Mouse (Mus musculus): ENCODE measurements around the gene Rcc1l. TPM values are rescaled to one million over a fixed set of nuclear protein-coding genes. Genes with fewer than 3 reads are reported as not detected.

Rcc1l gene
- polyA plus RNA-seq, 1 experiment = 16.9 TPM

DNA sequence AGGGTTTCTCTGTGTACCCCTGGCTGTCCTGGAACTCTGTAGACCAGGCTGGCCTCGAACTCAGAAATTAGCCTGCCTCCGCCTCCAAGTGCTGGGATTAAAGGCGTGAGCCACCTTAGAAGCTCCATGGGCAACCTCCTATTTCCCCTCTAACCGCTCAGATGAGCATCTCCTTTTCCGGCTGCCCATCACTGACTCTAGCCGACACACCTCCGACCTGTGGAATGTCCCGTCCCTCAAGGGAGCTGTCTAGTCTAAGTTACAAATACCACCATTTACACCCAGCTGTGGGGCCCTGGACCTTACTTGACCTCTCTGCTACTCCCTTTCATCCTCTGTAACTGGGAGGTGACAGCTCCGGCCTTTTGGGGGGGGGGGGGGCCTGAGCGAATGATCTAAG, 878 bp downstream of the Rcc1l start:
- Histone ChIP-seq H3ac (ENCODE audit: control insufficient read depth, insufficient read length) (peak overlapping the region; percentile 58), H3K27me3 (ENCODE audit: control insufficient read depth, insufficient read depth, insufficient read length) (no peaks in the 10 kb centered on the region), H3K36me3 (ENCODE audit: control insufficient read depth, insufficient read depth) (peaks cover 4% of the 10 kb centered on the region), H3K79me2 (ENCODE audit: control insufficient read depth, insufficient read depth) (peaks cover 30% of the 10 kb centered on the region), H3K4me2 (ENCODE audit: low read depth) (peak overlapping the region; percentile 79), H3K4me3 (peak overlapping the region; percentile 47)
- TF ChIP-seq SRF (IDR thresholded peaks at IDR 0.05; ENCODE audit: control insufficient read depth, insufficient read length, low read depth) = no peak
- no peak for TF ChIP-seq E2F4 (IDR thresholded peaks at IDR 0.05; ENCODE audit: insufficient read depth)
- no peak for TF ChIP-seq POLR2AphosphoS2 (IDR thresholded peaks at IDR 0.05; ENCODE audit: insufficient read length, low read depth)

DNA sequence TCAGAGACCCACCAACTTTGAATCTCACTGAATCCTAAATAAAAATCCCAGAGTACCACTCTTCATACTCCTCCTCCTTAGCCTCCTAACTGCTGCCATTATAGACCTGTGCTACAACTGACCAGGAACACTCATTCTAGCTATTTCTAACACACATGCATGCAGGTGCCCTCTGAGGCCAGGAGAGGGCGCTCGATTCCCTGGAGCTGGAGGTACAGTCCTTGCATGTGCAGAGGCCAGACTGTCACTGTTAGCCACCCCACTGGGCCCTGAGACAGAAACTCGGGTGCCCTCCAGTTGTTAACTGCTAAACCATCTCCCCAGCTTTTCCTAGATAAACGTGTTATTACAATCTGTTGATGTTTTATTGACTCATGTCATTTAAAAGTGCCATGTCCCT, 3.4 kb downstream of the Rcc1l start:
- Histone ChIP-seq H3ac (ENCODE audit: control insufficient read depth, insufficient read length) (no peak overlapping the region), H3K4me2 (ENCODE audit: low read depth) (no peak overlapping the region), H3K36me3 (ENCODE audit: control insufficient read depth, insufficient read depth) (peaks cover 4% of the 10 kb centered on the region), H3K79me2 (ENCODE audit: control insufficient read depth, insufficient read depth) (peaks cover 30% of the 10 kb centered on the region), H3K4me3 (no peak overlapping the region), H3K27me3 (ENCODE audit: control insufficient read depth, insufficient read depth, insufficient read length) (no peaks in the 10 kb centered on the region)
- TF ChIP-seq TCF3 (IDR thresholded peaks at IDR 0.05; ENCODE audit: insufficient read length, low read depth) (no peak), MYOD1 (IDR thresholded peaks at IDR 0.05; ENCODE audit: control insufficient read depth in 1 of 3, insufficient read length in 2 of 3, low read depth in 2 of 3) (no peak), TCF12 (IDR thresholded peaks at IDR 0.05; ENCODE audit: insufficient read depth, poor library complexity, severe bottlenecking) (no peak), E2F4 (IDR thresholded peaks at IDR 0.05; ENCODE audit: insufficient read depth) (no peak), USF1 (IDR thresholded peaks at IDR 0.05; ENCODE audit: low read depth) (no peak), CEBPB (IDR thresholded peaks at IDR 0.05; ENCODE audit: insufficient read depth, poor library complexity, severe bottlenecking) (no peak), POLR2AphosphoS2 (IDR thresholded peaks at IDR 0.05; ENCODE audit: insufficient read length, low read depth) (no peak), MYOG (IDR thresholded peaks at IDR 0.05; ENCODE audit: control insufficient read depth in 1 of 3, insufficient read depth in 1 of 3, insufficient read length in 2 of 3, low read depth in 2 of 3) (no peak), MAX (IDR thresholded peaks at IDR 0.05; ENCODE audit: low read depth) (no peak), SRF (IDR thresholded peaks at IDR 0.05; ENCODE audit: control insufficient read depth, insufficient read length, low read depth) (no peak), POLR2A (IDR thresholded peaks at IDR 0.05; ENCODE audit: insufficient read length, low read depth) (no peak), REST (IDR thresholded peaks at IDR 0.05; ENCODE audit: insufficient read depth, insufficient read length) (no peak)

DNA sequence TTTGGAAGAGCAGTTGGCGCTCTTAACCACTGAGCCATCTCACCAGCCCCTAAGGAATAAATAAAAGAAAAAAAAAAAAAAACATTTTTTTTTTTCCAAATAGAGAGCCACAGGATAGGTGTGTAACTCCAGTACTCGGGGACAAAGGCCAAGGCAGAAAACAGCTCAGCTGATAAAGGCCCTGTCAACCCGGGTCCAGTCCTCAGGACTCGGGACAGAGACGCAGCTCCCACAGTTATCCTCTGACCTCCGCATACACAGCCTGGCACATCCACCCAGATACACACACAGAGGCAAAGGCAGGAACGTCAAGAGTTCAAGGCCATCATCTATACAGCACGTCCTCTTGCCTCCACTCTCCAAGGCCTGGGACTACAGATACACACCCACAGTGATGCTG, 6.4 kb downstream of the Rcc1l start:
- no peak overlapping the region for H3K4me2 ChIP-seq (ENCODE audit: low read depth)
- no peak overlapping the region for H3ac ChIP-seq (ENCODE audit: control insufficient read depth, insufficient read length)
- TF ChIP-seq POLR2AphosphoS2 (IDR thresholded peaks at IDR 0.05; ENCODE audit: insufficient read length, low read depth) (no peak), POLR2A (IDR thresholded peaks at IDR 0.05; ENCODE audit: insufficient read length, low read depth) (no peak)
- peaks cover 21% of the 10 kb centered on the region for H3K79me2 ChIP-seq (ENCODE audit: control insufficient read depth, insufficient read depth)
- H3K27me3 ChIP-seq (ENCODE audit: control insufficient read depth, insufficient read depth, insufficient read length) = no peaks in the 10 kb centered on the region
- peaks cover 4% of the 10 kb centered on the region for H3K36me3 ChIP-seq (ENCODE audit: control insufficient read depth, insufficient read depth)
- no peak overlapping the region for H3K4me3 ChIP-seq

DNA sequence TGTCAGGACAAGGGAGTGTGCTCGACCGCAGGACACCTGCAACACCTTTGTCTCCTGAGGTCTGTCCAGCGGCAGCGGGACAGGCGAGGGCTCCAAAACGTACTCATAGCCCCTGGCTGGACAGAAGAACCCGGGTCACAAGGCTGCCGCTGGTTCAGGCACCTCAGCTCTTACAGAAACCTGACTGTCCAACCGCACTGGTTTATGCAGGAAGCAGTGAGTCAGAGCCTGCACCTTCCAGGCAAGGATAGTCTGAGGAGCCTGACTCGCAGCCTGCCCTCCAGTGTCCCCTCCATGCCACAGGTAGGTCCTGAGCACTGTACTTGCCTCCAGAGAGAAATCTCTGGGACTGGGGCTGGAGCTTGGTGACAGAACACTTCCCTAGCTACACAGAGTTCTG, 7.3 kb downstream of the Rcc1l start:
- Histone ChIP-seq H3K4me3 (no peak overlapping the region), H3K36me3 (ENCODE audit: control insufficient read depth, insufficient read depth) (peaks cover 4% of the 10 kb centered on the region), H3K79me2 (ENCODE audit: control insufficient read depth, insufficient read depth) (peaks cover 12% of the 10 kb centered on the region), H3ac (ENCODE audit: control insufficient read depth, insufficient read length) (no peak overlapping the region), H3K4me2 (ENCODE audit: low read depth) (no peak overlapping the region), H3K27me3 (ENCODE audit: control insufficient read depth, insufficient read depth, insufficient read length) (no peaks in the 10 kb centered on the region)
- TF ChIP-seq MAX (IDR thresholded peaks at IDR 0.05; ENCODE audit: low read depth) = no peak
- TF ChIP-seq MYOD1 (IDR thresholded peaks at IDR 0.05; ENCODE audit: control insufficient read depth in 1 of 3, insufficient read length in 2 of 3, low read depth in 2 of 3) = no peak
- no peak for TF ChIP-seq TCF3 (IDR thresholded peaks at IDR 0.05; ENCODE audit: insufficient read length, low read depth)
- no peak for TF ChIP-seq E2F4 (IDR thresholded peaks at IDR 0.05; ENCODE audit: insufficient read depth)
- no peak for TF ChIP-seq CEBPB (IDR thresholded peaks at IDR 0.05; ENCODE audit: insufficient read depth, poor library complexity, severe bottlenecking)
- TF ChIP-seq TCF12 (IDR thresholded peaks at IDR 0.05; ENCODE audit: insufficient read depth, poor library complexity, severe bottlenecking) = no peak
- TF ChIP-seq USF1 (IDR thresholded peaks at IDR 0.05; ENCODE audit: low read depth) = no peak
- TF ChIP-seq POLR2A (IDR thresholded peaks at IDR 0.05; ENCODE audit: insufficient read length, low read depth) = no peak

DNA sequence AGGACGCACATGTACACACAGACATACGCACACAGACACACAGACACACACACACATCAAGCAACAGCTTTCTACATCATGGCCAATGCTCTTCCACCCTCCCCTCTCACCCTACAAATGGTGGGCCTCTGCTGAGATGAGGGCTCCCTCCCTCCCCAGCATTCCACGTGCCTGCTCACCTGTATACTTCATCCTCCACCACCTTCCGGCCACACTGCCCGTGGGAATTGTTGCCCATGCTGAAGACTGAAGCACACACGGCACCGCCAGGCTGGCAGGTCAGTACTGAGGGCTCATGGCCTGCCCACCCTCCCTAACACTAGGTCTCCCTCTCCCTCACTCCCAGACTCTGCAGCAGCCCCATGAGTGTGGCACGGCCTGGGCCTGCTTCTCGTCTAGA, 8.5 kb downstream of the Rcc1l start:
- H3K4me2 ChIP-seq (ENCODE audit: low read depth) = no peak overlapping the region
- H3K36me3 ChIP-seq (ENCODE audit: control insufficient read depth, insufficient read depth) = peaks cover 7% of the 10 kb centered on the region
- no peak overlapping the region for H3K4me3 ChIP-seq
- peaks cover 3% of the 10 kb centered on the region for H3K79me2 ChIP-seq (ENCODE audit: control insufficient read depth, insufficient read depth)
- no peaks in the 10 kb centered on the region for H3K27me3 ChIP-seq (ENCODE audit: control insufficient read depth, insufficient read depth, insufficient read length)
- no peak overlapping the region for H3ac ChIP-seq (ENCODE audit: control insufficient read depth, insufficient read length)
- TF ChIP-seq TCF12 (IDR thresholded peaks at IDR 0.05; ENCODE audit: insufficient read depth, poor library complexity, severe bottlenecking) (no peak), MYOG (IDR thresholded peaks at IDR 0.05; ENCODE audit: control insufficient read depth in 1 of 3, insufficient read depth in 1 of 3, insufficient read length in 2 of 3, low read depth in 2 of 3) (no peak), MYOD1 (IDR thresholded peaks at IDR 0.05; ENCODE audit: control insufficient read depth in 1 of 3, insufficient read length in 2 of 3, low read depth in 2 of 3) (no peak), CEBPB (IDR thresholded peaks at IDR 0.05; ENCODE audit: insufficient read depth, poor library complexity, severe bottlenecking) (no peak), REST (IDR thresholded peaks at IDR 0.05; ENCODE audit: insufficient read depth, insufficient read length) (no peak), USF1 (IDR thresholded peaks at IDR 0.05; ENCODE audit: low read depth) (no peak), TCF3 (IDR thresholded peaks at IDR 0.05; ENCODE audit: insufficient read length, low read depth) (no peak), POLR2A (IDR thresholded peaks at IDR 0.05; ENCODE audit: insufficient read length, low read depth) (no peak), MAX (IDR thresholded peaks at IDR 0.05; ENCODE audit: low read depth) (no peak)
